Mouse (Mus musculus): ENCODE results near the gene Tex37. TPM values are rescaled to one million over a fixed set of nuclear protein-coding genes. Genes with fewer than 3 reads are reported as not detected.

The Tex37 gene
- total RNA-seq, 2 experiments from 2014 or later, result not detected

DNA sequence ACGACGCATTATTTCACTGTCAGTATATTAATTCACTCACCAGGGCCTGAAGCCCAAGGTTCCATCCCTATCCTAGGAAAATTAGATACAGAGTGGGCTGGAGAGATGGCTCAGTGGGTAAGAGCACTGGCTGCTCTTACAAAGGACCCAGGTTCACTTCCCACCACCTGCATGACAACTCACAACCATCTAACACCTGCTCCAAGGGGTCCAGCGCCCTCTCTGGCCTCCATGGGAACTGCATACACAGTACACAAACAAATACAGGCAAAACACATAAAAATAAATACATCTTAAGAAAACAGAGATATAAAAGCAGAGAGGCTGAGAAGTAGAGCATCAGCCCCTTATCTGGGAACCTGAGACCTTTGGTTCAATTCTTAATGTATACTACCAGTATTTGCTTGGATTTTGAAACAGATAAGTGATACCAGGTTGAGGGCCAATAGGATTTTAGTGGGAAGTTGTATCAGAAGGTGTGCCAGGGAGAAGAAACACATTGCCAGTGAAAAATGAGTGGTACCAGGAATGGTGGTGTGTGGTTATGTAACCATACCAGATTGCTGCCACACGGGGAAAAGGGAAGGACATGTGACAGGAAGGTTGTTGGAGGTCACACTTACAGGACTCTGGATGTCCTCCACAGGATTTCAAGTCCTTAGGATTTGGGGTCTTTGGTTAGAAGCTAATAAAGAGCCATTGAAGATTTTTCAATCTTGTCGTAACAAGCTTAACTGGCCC lies 44.5 kb downstream of the Tex37 start:
- H3K4me3 ChIP-seq, result no peak overlapping the region
- intact Hi-C loops (cut with DNase I), result no loop called here
- TF ChIP-seq CTCF (IDR thresholded peaks at IDR 0.05), result peak; percentile 42
- DNase-seq (ENCODE audit: extremely low spot score in 1 of 2, low spot score in 2 of 2), result no peak
- H3K27ac ChIP-seq, result no peak overlapping the region

DNA sequence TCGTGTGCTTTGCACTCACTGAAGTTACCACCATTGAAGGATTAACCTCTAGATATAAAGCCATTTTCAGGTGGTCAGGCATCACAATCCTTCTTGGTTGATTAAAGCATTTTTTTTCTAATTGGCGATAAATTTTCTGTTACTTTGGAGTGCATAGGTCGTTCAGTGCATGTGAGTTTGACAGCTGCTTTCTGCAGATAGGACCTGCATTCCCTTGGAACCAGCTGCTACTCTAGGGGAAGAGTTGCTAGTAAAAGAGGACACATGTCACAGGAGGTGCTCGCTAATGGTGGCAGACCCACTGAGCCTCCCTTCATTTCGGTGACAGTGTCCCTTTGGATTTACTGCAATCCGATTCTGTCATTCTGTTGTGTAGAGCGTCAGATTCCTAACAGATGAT lies 46.2 kb downstream of the Tex37 start:
- intact Hi-C loops (cut with DNase I), result no loop called here
- Histone ChIP-seq H3K4me3 (no peak overlapping the region), H3K27ac (peak overlapping the region; percentile 33)
- DNase-seq (ENCODE audit: extremely low spot score in 1 of 2, low spot score in 2 of 2), result no peak
- TF ChIP-seq CTCF (IDR thresholded peaks at IDR 0.05), result no peak

- H3K27ac ChIP-seq, result peak overlapping the region; percentile 56; the same call in 1 of the 2 replicates
- intact Hi-C loops (cut with DNase I), result no loop called here
- TF ChIP-seq CTCF (IDR thresholded peaks at IDR 0.05), result no peak
- H3K4me3 ChIP-seq, result peak overlapping the region; percentile 23; the same call in 1 of the 2 replicates
- DNase-seq (ENCODE audit: extremely low spot score in 1 of 2, low spot score in 2 of 2), result peak; percentile 43 to 49
Measured at GRCm38 (mm10) chr6:70872128-70872527, 46.6 kb downstream of the Tex37 start.

DNA sequence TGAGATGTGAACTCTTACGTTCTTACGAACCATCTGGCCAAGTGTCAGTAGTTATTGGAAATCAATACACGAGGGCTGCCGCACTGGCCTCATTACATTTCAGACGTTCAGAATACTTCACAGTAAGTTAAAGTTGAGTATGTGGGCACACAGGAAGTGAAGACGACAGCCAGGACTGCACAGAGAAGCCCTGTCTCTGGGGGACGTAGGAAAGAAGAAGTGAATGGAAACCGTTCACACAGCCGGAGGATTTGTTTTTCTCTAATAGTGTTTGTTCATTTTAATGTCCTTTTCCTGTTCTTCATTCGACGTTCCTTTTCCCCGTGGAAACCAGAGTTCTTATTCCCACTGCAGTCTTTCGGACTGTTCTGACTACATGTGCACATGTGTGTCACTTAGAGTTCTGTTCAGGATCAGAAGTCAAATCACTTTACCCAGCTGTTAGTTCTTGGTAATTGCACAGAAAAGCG lies 47.2 kb downstream of the Tex37 start:
- peak overlapping the region; percentile 23; the same call in 1 of the 2 replicates for H3K4me3 ChIP-seq
- DNase-seq (ENCODE audit: extremely low spot score in 1 of 2, low spot score in 2 of 2), result no peak
- TF ChIP-seq CTCF (IDR thresholded peaks at IDR 0.05), result no peak
- peak overlapping the region; percentile 56 for H3K27ac ChIP-seq
- intact Hi-C loops (cut with DNase I), result no loop called here

- no peak for DNase-seq (ENCODE audit: extremely low spot score in 1 of 2, low spot score in 2 of 2)
- intact Hi-C loops (cut with DNase I), result no loop called here
- TF ChIP-seq CTCF (IDR thresholded peaks at IDR 0.05), result no peak
- Histone ChIP-seq H3K27ac (no peak overlapping the region), H3K4me3 (no peak overlapping the region)
Measured at GRCm38 (mm10) chr6:70867297-70867696, 51.4 kb downstream of the Tex37 start.

- Histone ChIP-seq H3K4me3 (no peak overlapping the region), H3K27ac (no peak overlapping the region)
- intact Hi-C loops (cut with DNase I), result no loop called here
- no peak for DNase-seq (ENCODE audit: extremely low spot score in 1 of 2, low spot score in 2 of 2)
- no peak for TF ChIP-seq CTCF (IDR thresholded peaks at IDR 0.05)
Measured at GRCm38 (mm10) chr6:70866761-70867160, 52.0 kb downstream of the Tex37 start.

GRCm38 (mm10) chr6:70864285-70864684 lies 54.4 kb downstream of the Tex37 start:
- intact Hi-C loops (cut with DNase I), result no loop called here
- Histone ChIP-seq H3K4me3 (no peak overlapping the region), H3K27ac (no peak overlapping the region)
- no peak for DNase-seq (ENCODE audit: extremely low spot score in 1 of 2, low spot score in 2 of 2)
- TF ChIP-seq CTCF (IDR thresholded peaks at IDR 0.05), result no peak

Other genes starting within 250 kb of the Tex37 start
- 10 to 100 TPM; 13.1 to 14.0 TPM for gene Rpia, start 126.7 kb downstream of the Tex37 start, total RNA-seq (2021)
- 10 to 100 TPM; 25.3 to 28.6 TPM for gene Eif2ak3, start 74.4 kb downstream of the Tex37 start, total RNA-seq (2021)
- not detected for gene Foxi3, start 37.6 kb upstream of the Tex37 start, total RNA-seq (2021)
- 1 to 10 TPM; 3.2 to 3.3 TPM for gene Thnsl2, start 225.5 kb upstream of the Tex37 start, total RNA-seq (2021)

Data from left cerebral cortex, adult 2 months (tissue).